Mouse (Mus musculus) brain, adult 2 months (tissue): ENCODE measurements around the gene Scnn1g.

ENCODE experiments used
- DNase-seq: peaks from one replicate; pipeline ENCODE4 v3.0.0; 2011; ENCODE audit warnings: low read depth, low spot score

Scnn1g gene

DNA sequence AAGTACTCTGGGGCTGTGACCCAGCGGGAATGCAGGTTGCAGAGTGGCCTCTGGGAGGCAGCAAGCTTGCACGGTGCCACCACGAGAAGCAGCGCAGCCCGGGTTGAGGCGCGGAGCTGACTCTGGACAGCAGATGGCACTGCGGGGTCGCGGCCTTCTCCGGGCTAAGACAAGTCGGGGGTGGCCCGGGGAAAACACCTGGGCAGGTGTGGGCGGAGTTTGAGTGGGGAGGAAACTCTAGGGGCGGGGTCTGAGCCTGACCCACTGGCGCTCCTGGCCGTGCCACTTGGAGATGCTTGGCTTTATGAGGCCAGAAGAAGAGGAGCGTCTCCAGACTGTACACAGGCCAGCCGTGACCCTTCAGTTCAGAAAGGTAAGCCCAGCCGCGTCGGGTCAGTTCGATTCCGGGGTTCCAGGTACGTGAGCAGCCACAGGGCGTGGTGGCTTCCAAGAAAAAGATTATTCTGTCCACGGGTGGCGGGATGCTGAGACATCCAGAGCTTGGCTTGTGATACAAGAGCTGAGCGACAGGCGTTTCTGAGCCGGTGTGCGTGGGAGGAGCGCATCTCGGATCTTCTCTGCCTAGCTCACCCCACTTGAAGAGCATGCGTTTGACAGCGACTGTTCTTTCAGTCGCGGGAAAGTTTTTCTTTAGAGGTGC lies at the start of gene Scnn1g:
Scnn1g (plus strand) TSS at position 309 of the 661 bp plus-strand sequence.
- peak; percentile 95 for DNase-seq

DNA sequence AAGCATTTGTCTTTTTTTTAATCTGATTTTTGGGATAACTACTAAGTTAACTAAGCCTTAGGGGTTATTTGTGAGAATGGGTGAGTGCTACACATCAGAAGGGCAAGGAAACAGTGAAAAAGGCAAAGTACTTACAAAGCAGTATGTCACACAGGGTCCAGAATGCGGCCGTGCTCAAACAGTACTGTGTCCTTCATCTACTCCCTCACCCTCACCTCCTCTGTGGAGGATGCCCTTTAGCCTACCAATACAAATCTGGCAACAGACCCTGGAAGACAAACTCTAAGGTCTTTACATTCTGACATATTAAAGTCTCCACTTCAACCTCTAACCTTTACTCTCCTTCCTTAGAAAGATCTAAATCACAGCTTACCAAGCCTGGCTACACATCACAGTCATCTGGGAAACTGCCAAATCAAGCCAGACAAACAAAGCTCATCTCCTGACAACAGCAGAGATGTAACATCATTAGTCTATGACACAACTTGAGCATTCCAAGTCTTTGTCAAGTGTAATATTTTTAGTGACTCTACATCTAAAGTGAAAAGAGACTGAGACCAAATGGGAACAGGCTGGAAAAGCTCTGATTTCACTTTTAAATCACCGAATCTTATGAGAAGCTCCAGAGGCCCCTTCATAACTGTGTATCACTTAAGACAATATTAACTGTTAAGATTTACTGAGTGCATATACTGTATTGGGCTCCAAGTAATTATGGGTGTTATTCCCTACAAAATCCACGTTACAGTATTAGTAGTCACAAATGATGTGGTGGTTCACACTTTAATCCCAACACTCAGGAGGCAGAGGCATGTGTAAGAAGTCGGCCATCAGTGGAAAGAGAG lies 48.9 kb upstream of the Scnn1g start:
- peak; percentile 25 for DNase-seq

DNA sequence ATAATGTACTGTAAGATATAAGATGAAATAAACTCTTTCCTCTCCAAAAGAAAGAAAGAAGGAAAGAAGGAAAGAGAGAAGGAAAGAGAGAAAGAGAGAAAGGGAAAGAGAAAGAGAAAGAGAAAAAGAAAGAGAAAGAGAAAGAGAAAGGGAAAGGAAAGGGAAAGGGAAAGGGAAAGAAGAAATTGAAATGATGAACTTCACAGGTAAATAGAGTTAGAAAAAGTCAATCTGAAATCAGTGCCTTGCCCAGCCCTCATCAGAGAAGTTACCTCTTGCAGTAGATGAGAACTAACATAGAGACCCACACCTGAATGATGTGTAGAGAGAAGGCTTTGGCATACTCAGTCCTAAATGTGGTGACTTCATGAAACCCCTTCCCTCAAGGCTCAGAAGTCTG lies 44.9 kb upstream of the Scnn1g start:
- DNase-seq, result no peak

DNA sequence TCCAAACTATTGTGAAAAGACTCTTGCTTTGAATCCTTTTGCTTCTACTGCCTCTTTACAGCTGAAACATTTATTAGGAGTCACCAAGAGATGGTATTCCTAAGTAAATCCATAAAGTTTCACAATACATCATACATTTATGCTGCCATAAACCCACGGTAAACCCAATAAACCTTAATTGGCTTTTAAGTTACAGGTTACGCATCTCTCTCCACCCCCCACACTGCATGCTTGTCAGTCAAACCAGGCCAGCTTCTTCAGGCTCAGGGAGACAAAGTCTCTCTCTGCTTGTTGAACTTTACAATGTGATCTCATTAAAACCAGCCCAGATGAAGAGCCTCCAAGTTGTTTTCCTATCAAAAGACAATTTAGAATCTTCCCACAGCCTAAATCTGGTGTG lies 42.5 kb upstream of the Scnn1g start:
- no peak for DNase-seq

DNA sequence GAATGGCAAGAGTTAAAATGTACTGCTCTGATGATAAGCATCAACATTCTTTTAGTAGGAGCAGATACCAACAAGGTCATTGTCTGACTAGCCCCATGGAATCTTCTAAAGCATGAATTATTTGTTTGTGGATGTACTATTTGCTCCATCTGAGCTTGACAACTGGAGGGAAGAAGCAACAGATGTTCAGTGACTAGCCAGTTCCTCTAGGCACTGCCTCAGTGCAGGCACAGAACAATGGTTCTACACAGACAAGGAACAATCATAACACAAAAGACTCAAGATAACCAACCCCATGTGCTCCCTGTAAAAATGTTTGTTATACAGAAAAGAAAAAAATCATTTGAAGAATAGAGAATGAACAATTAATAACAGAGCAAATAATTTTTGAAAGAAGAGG lies 37.1 kb upstream of the Scnn1g start:
- DNase-seq, result peak; percentile 91

DNA sequence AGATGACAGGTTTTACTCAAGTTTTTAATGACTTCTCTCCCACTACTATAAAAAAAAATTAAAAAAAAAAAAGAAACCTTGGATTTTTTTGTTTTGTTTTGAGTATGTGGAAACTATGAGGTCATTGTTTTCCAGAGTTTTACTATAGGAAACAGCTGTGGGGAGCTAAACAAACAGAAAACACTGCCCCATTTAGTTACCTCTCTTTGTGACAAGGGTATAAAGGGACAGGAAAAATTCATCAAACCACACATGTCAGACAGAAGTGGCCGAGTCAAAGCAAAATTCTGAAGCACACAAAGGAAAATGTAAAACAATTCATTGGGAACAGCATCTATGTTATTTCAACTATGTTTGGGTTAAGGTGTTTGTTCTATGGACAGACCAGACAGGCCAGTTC lies 36.7 kb upstream of the Scnn1g start:
- DNase-seq, result peak; percentile 47

DNA sequence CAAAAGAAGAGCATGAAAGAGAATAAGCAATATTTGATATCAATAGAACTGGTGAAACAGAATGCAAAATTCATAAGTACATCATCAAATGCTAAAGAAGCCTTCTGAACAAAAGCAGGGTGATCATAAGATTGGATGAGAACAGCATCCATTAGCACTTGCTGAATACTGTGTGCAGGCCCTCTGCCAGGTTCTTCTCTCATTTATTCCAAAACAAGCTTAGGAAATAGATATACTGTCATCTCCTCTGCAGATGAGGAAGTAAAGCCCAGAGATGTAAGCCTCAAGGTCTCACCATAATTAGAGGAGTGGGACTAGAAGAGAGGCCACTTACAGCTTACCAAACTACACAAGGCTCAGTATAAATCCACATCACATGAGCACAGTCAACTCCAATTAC lies 35.1 kb upstream of the Scnn1g start:
- DNase-seq, result peak; percentile 67

DNA sequence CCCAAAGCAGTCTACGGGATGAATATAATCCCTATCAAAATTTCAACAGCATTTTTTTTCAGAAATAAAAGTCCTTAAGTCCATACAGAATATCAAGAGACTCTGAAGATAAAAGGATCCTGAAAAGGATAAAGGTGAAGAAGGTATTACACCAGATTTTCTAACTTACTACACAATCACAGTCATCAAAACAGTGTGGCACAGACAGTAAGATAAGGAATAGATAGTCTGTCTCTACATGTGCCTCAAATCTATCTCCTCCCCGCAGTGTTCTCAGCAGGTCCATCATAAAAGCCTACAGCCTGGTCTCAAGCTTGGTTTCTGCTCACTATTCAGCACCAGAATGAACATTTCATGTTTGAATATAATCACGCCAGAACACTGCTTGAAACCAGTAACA lies 33.8 kb upstream of the Scnn1g start:
- no peak for DNase-seq

DNA sequence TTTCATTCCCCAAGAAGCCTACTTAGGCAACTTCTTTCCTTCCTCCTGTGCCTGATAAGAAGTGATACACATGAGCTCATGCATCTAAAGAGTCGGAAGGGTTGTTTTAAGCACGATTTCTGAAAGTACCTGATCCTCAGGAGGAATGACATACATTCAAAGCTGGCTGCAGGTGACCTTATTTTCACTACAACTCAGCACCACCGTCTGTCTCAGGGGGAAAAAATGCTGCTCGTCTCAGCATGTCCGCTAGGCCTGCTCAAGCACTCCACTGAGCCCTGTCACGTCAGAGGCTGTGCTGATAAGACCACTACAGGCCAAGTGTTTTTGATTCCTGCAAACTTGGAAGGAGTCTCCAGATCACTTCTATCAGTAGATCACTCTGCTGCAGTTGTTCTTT lies 32.3 kb upstream of the Scnn1g start:
- DNase-seq, result peak; percentile 26

DNA sequence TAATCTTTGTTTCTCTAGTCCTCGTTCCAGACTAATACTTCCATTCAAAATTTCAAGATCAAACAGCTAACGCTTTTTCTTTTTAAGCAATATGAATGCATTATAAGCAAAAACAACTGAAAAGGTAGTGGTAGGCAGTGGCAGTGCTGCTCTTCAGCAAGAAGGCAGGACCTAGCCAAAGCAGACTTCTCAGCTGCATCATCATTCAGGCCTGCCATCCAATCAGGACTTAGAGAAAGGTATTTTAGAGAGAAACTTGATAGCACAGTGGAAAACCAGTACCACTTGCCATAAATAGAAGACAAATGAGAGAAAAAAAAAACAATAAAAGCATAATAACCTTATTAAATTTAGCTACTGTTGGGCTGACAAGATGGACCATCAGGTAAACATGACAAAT lies 29.2 kb upstream of the Scnn1g start:
- peak; percentile 59 for DNase-seq

DNA sequence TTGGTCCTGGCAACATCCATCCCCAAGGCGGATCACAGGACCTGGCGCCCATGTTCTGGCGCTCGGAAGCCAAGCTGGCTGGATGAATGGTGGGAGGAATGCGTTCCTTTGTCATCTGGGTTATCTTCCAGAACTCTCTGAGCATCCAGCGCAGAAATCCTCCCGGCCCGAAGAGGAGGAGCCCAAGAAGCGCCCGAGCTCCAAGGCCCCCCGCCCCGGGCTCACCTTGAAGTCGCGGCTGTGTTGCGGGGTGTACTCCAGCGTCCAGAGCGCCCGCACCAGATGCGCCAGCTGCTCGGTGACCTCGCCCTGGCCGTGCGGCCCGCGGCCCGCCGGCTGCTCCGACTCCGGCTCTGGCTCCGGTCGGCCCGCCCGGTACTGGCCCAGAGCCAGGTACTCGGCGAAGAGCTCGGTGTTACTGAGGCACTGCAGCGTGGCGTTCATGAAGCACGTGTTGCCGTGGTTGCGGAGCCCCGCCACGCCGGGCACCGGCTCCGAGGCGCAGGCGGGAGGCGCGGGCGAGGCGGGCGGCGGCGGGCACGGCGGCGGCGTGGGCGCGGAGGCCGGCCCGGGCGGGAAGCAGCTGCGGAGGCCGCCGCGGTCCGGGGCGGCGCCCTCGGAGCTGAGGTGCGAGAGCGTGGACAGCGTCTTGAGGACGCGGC lies 27.7 kb upstream of the Scnn1g start:
- peak; percentile 70 for DNase-seq

DNA sequence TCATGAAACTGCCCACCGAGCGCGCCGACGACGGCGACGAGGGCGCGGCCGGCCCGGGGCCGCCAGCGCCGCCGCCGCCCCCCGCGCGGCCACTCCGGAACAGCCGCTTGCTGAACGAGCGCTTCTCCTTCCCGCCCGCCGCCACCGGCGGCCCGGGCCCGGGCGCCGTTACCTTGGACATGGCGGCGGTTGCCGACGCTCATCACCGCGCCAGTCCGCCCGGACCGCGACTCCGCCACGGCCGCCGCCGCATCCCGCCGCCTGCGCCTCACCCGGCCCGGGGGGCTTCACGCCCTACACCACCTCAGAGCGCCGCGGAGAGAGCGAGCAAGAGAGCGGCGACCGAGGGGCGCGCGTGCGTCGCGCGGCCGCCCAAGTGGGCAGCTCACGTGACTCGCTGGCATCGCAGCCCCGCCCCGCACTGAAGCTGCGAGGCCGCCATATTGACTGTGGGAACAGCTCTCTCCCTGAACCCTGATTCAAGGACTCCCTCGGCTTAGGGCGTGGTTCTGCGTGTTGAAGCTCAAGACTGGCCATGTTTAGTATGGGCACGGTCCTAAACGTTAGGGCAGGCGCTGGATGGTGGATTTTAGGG lies 27.1 kb upstream of the Scnn1g start, which contains the start of gene Usp31:
Usp31 (minus strand) TSS at position 181 of the 595 bp plus-strand sequence.
- DNase-seq, result peak; percentile 99

DNA sequence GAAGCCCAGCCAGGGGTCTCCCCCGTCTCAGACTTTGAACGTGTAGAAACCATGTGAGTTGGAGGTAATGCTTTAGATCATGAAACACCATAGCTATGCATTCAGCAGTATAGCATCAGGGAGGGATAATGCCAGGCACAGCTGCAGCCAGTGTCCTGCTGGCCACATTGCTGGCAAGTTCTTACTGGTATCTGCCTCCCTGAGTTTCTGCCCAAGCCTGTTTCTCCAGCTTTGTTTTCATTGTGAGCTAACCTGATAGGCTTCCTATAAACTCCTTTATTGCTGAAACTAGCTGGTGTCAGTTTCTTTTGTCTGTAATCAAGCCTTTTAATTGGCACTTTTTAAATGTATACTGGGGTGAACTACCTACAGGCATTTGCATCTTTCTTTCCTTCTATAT lies 23.1 kb upstream of the Scnn1g start:
- no peak for DNase-seq

DNA sequence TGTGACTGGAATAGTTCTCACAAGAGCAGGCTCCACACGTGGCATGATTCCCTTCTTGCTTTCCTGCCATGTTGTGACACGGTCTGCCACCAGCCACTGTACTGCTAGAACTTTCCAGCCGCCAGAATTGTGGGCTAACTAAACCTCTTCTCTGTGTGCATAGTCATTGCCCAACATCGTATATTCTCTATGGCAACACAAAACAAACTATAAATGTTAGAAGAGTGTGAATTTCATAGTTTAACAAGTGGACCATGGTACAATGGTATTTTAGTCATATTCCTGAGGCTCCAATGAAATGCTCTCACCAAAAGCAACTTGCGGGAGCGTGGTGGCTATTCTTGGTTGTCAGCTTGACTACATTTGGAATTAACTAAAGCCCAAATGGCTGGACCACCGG lies 17.2 kb upstream of the Scnn1g start:
- peak; percentile 39 for DNase-seq

DNA sequence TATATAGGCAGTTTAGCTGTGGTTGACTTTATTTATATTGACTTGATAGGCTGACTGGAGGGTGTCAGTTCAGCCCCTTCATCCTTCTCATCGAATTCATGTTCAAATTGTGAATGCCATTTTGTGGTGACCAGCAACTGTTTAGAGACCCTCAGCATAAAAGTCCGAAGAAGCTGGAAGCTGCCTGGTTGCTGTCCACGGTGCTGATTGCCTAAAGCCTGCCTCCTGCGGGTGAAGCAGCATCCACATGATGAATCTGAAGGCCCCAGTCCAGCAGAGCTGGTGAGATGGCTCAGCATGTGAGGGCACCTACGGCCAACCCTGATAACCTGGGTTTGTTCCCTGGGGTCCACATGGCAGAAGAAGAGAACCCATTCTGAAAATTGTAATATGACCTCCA lies 4.1 kb upstream of the Scnn1g start:
- DNase-seq, result no peak

DNA sequence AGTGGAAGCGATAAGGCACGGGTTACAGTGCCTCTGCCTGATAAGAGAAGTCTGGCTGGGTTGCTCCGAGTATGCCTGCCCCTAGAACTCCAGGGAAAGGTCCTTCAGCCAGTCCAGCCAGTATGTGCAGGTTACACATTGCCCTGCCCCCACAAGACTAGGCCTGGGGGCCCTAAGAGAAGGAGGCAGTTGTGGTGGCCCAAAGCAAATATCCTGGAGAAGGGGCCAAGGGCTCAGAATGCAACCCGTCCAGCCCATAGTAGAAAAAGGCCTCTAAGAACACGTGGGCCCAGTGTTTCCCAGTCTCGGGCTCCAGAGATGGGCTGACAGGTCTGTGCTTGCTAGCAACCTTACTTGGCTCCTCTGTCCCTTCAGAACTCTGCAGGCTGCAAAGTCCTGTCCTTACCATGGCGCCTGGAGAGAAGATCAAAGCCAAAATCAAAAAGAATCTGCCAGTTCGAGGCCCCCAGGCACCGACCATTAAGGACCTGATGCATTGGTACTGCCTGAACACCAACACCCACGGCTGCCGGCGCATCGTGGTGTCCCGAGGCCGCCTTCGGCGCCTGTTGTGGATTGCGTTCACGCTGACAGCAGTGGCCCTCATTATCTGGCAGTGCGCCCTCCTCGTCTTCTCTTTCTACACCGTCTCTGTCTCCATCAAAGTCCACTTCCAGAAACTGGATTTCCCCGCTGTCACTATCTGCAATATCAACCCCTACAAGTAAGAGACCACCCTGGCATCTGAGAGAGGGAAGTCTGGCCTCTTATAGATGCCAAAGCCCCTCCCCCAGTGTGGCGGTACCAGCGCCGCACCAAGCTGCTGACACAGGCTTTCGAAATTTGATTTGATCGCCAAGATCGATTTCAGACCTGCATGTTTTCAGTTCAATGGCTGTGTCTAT lies 3.5 kb downstream of the Scnn1g start:
- DNase-seq, result no peak

DNA sequence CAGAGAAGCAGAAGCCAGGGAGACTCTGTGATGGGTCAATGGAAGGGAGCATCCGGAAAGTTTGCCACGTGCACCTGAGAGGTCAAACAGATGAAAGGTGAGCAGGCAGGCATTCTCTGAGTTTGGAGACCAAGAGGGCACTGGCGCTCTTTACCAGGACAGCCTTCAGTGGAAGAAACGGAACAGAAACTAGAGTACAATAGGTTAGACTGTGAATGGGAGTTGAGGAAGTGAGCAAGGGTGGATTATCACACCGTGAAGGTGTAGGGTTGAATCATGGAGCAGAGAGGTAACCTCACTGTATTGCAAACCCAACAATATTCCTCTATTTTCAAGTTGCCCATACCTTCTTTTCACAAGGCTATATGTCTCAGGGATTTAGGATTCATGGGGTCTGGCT lies 16.0 kb downstream of the Scnn1g start:
- DNase-seq, result no peak

DNA sequence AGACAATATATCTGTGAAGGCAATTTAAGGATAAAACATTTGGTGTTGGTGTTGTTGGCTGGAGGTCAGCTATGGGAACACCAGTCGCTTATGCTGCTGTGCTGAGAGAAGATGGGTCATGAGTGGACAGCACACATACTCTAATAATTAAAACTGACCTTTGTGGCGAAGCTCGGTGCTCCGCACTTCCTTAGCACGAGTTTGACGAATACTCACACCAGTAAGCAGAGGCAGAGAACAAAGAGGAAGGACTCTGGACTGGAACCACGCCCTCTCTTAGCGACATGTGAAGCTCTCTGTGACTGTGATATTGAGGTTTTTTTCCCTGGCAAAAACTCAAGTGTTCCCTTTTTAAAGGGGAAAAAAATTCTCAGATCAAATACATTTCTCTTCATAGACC lies 20.5 kb downstream of the Scnn1g start:
- no peak for DNase-seq

DNA sequence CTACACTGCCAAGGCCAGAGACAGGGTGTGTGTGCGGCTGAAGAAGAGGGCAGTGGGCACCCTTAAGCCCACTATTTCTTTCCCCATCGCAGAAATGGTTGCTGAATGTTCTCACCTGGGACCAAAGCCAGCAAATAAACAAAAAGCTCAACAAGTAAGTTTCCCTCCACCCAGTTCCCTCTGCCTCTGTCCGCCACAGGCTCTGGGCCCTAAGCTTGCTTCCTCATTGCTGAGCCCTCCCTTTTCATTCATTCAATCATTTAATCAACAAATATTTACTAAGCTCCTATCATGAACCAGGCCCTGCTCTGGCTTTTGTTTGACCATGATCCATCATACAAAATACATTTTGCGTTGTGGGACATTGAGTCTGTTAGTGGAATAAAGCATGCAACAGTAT lies 29.0 kb downstream of the Scnn1g start:
- no peak for DNase-seq

DNA sequence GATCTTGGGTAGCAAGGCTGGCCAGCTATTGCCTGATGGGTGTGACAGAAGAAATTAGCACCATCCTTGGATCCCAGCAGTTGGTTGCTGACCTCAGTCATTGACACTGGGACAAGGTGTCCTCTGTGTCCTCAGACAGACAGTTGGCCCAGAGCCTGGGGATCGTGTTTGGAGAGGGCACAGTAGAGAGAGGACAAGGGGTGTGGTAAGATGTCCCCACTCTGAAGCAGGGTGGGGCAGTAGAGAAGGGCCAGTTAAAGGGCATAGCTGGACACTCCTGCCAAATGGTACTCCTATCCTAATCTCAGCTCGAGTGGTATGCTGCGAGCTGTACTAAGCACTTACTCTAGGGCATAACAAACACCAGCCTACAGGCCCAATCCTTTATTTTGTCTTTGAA lies 33.6 kb downstream of the Scnn1g start:
- no peak for DNase-seq

DNA sequence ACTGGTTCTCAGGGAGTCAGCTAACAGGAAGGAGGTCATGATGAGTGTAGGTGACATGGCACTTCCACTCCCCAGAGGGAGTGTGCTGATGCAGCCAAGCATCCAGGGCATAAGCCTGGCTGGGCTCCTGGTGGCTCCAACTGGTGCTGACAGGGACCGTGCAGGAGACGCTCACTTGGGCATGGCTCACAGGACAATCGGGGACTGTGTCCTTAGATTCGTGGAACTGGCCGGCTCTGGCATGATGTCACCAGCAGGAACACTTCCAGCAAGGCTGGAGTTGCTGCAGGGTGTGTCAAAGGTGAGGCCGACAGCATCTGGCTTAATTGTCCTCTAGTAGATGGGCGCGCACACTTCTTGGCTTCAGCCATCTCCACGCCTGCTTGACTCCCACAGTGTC lies 34.7 kb downstream of the Scnn1g start:
- DNase-seq, result no peak
